Mouse (Mus musculus) small intestine, adult 2 months (tissue): ENCODE data around the gene Ap1b1. TPM values are rescaled to one million over a fixed set of nuclear protein-coding genes. Genes with fewer than 3 reads are reported as not detected.

Source experiments
- H3K27ac ChIP-seq: fragments of 200-500 bp; 2 replicates; pipeline ENCODE4 v1.5.1; 2012; ENCODE audit warnings: low read depth, low read length, control low read depth, inconsistent platforms; ENCODE audit not compliant: insufficient read depth
- H3K27me3 ChIP-seq: fragments of 200-500 bp; 2 replicates; pipeline ENCODE4 v1.6.1; 2012; ENCODE audit warnings: mild to moderate bottlenecking, moderate library complexity, low read length, inconsistent platforms; ENCODE audit not compliant: control insufficient read depth, insufficient read depth
- H3K36me3 ChIP-seq: fragments of 200-500 bp; 2 replicates; pipeline ENCODE4 v1.6.1; 2012; ENCODE audit warnings: mild to moderate bottlenecking, low read length, control low read depth, inconsistent platforms; ENCODE audit not compliant: control insufficient read depth, insufficient read depth
- H3K4me1 ChIP-seq: fragments of 200-500 bp; 2 replicates; pipeline ENCODE4 v1.6.1; 2012; ENCODE audit warnings: low read length, inconsistent platforms, mixed read lengths; ENCODE audit not compliant: control insufficient read depth, insufficient read depth, insufficient read length
- H3K4me3 ChIP-seq: fragments of 200-500 bp; 2 replicates; pipeline ENCODE4 v1.5.1; 2012; ENCODE audit warnings: low read depth, mild to moderate bottlenecking, control low read depth, inconsistent platforms, low read length, moderate library complexity
- CTCF ChIP-seq: fragments of 200-500 bp; IDR thresholded peaks from 2 replicates; pipeline ENCODE4 v1.5.1; 2012; ENCODE audit warnings: low read depth, mild to moderate bottlenecking, control low read depth, inconsistent platforms, low read length, moderate library complexity, mixed read lengths; ENCODE audit not compliant: insufficient replicate concordance, insufficient read length; ENCODE audit errors: extremely low read depth
- POLR2A ChIP-seq: fragments of 200-500 bp; IDR thresholded peaks from 2 replicates; pipeline ENCODE4 v1.6.1; 2012; ENCODE audit warnings: low read depth, mild to moderate bottlenecking, control low read depth, inconsistent platforms, low read length, moderate library complexity
- WGBS: fragments of 180-500 bp; shearing (Covaris S2); methylation state at CpG from one replicate; pipeline ENCODE4 v1.1.7; 2018; 5-methylcytosine and 5-hydroxymethylcytosine counted together
- polyA plus RNA-seq: library from polyadenylated mRNA; depleted of rRNA; stranded (reverse); fragments of >200 nt; gene quantifications from 2 replicates; pipeline ENCODE4 v1.2.3, GENCODE M21; 2012

Gene Ap1b1
- polyA plus RNA-seq, 1 experiment = 96.1 TPM

DNA sequence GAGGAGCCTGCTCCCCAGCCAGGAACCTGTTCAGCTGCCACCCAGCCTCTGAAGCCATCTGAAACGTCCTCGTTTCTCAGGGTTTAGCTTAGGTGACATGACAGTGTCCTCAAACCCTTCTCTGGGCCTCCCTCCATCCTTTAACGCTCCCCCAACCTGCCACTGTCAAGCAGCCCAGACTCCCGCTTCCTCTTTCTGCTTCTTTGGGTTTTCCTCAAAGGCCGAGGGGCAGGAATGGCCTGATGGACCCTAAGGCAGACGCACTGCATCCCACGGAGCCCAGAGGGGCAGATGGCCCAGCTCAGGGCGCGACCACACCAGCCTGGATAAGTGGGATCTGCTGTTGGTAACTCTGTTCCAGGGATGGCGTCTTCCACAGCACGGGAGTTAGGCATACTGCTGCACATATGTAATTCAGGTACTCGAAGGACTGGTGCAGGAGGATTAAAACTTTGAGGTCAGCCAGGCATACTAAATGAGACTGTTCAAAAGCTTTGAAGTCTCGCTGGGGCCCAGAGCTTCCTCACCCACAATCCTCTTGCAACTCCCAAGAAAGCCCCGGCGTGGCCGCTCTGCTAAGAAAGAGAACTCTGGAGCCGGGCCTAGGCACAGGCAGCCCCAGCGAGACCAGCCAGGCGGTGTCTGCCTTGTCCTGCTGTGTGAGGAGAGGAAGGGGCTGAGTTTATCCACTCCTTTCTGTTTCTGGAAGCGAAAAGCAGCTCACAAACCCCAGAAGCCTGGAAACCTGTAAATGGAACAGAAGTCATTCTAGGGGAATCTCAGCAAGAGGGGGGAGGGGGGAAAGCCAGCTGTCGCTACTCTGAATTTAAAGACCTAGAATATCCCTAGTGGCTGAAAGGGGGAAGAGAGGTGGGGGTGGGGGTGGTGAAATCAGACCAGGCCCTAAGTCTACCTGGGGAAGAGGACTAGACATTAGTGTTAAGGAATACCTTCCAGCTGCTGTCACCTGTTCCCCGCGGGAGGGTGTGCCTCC is 69.6 kb downstream of the Ap1b1 start:
- Histone ChIP-seq H3K4me3 (no peak overlapping the region), H3K27ac (no peak overlapping the region), H3K4me1 (peaks cover 22% of the 10 kb centered on the region), H3K36me3 (peaks cover 6% of the 10 kb centered on the region; the same call in 1 of the 2 replicates), H3K27me3 (peaks cover 17% of the 10 kb centered on the region)
- TF ChIP-seq CTCF (no peak), POLR2A (no peak)
- 78% methylated on average over 23 of the region's 23 CpGs for WGBS

DNA sequence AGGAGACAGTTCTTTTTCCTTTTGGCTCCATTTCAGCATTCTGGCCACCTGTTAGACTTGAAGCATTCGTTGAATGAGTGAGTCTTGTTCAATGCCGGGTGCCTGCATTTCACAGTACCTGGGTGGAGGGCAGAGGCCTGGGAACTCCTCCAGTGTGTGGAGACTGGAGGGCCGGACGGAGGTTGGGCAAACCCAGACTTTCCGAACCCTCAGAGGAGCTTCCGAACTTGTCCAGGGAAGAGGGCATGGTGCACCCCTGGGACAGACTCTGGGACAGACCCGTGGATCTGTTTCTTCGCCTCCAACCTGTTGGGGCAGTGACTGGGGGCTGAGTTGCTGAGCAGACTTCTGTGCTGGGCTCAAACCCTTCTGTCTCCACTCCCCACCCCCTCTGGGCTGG is 70.4 kb downstream of the Ap1b1 start:
- 67% methylated on average over 8 of the region's 8 CpGs for WGBS
- TF ChIP-seq POLR2A (no peak), CTCF (no peak)
- no peak overlapping the region for H3K4me3 ChIP-seq
- peaks cover 26% of the 10 kb centered on the region for H3K4me1 ChIP-seq
- H3K36me3 ChIP-seq = peaks cover 6% of the 10 kb centered on the region; the same call in 1 of the 2 replicates
- H3K27me3 ChIP-seq = peaks cover 17% of the 10 kb centered on the region
- no peak overlapping the region for H3K27ac ChIP-seq

DNA sequence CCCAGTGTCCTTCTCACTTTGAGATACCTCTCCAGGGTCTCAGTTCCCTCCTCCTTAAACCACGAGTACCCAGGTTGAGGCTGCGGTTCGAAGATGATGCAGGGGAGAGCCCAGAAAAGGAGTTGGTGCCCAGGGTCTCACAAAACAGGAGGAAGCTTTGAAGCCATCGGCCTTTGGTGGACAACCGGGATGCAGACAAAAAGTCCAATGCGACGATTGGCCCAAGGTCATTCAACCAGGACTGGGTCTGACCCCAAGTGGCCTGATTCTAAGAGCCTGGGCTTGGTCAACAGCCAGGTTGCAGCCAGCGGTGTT is 70.9 kb downstream of the Ap1b1 start:
- no peak overlapping the region for H3K27ac ChIP-seq
- H3K36me3 ChIP-seq = peaks cover 6% of the 10 kb centered on the region; the same call in 1 of the 2 replicates
- TF ChIP-seq CTCF = no peak
- TF ChIP-seq POLR2A = no peak
- H3K27me3 ChIP-seq = peaks cover 17% of the 10 kb centered on the region
- H3K4me1 ChIP-seq = peaks cover 31% of the 10 kb centered on the region
- H3K4me3 ChIP-seq = peak overlapping the region; percentile 60
- whole genome bisulfite sequencing = 37% methylated on average over 8 of the region's 8 CpGs

DNA sequence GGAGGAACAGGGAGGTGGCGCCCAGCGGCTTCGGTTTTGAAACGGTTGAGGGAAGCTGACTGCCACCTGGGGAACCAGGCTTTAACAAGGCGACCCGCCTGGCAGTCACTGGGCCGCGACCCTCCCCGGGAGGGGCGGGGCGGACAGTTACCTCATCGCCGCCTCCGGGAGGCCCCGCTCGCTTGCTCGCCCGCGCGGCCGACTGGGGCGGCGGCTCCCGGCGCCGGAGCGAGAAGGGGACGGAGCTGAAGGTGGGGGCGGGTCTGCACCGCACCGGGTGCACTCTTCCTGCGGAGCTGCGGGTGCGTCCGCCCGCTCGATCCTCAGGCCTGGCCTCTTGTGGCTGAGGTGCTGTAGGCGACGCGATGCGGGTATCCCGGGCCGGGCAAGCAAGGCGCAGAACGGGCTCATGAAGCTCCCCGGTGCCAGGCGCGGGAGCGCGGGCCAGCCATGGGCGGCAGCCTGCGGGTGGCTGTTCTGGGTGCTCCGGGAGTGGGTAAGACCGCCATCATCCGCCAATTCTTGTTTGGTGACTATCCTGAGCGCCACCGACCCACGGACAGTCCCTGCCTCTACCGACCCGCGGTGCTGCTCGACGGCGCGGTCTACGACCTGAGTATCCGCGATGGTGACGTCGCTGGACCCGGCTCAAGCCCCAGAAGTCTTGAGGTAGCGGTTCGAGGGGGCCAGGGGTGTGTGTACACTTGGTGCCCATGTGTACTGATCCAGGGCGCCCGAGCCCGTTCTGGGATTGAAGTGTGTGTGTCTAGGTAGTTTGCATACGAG is 71.4 kb downstream of the Ap1b1 start, which contains the start of gene Rasl10a:
Gene Rasl10a, plus strand, starts transcription at position 273 of the 786 bp plus-strand sequence.
- Histone ChIP-seq H3K4me1 (peaks cover 35% of the 10 kb centered on the region), H3K27me3 (peaks cover 17% of the 10 kb centered on the region), H3K36me3 (peaks cover 6% of the 10 kb centered on the region; the same call in 1 of the 2 replicates), H3K4me3 (peak within 1 kb of the TSS; percentile 60), H3K27ac (no peak within 1 kb of the TSS)
- WGBS = 1% methylated on average over 77 of the region's 77 CpGs
- TF ChIP-seq POLR2A = no peak
- no peak for TF ChIP-seq CTCF

DNA sequence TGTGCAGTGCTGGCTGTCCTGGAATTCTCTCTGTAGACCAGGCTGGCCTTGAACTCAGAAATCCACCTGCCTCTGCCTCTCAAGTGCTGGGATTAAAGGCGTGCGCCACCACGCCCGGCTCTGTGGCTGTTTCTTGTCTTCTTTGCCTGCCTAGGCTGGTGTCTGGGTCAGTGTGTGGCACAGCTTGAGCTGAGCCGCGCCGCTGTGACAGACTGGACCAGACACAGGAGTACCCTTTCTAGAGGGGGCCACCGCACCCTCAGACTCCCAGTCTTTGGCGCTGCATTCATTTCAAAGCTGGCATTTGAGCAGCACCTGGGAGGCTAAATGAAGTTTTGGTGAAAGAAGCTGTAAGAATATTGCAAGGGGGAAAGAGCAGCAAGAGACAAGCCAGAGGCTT is 72.2 kb downstream of the Ap1b1 start:
- Histone ChIP-seq H3K4me1 (peaks cover 36% of the 10 kb centered on the region), H3K27ac (no peak overlapping the region), H3K27me3 (peaks cover 17% of the 10 kb centered on the region), H3K36me3 (peaks cover 6% of the 10 kb centered on the region; the same call in 1 of the 2 replicates), H3K4me3 (no peak overlapping the region)
- no peak for TF ChIP-seq POLR2A
- no peak for TF ChIP-seq CTCF
- 36% methylated on average over 9 of the region's 9 CpGs for WGBS

DNA sequence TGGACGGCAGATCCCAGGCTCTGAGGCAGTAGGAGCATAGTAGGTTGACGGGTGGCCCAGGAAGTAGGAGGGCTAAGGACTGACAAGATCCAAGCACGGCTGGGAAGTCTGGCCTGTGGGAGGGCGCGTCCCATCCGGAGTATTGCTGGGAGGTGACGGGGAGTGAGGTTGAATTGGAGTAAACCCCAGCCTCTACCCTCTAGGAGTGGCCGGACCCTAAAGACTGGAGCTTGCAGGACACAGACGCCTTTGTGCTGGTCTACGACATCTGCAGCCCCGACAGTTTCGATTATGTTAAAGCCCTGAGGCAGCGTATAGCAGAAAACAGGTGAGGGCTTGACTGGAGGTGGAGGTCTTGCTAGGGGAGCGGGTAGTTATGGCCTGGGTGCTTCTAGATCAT is 72.6 kb downstream of the Ap1b1 start:
- H3K27ac ChIP-seq = no peak overlapping the region
- TF ChIP-seq CTCF (no peak), POLR2A (0 out of 2 replicates have a peak, but pooled peaks have one; percentile 14)
- peaks cover 6% of the 10 kb centered on the region; the same call in 1 of the 2 replicates for H3K36me3 ChIP-seq
- 53% methylated on average over 14 of the region's 14 CpGs for WGBS
- peaks cover 17% of the 10 kb centered on the region for H3K27me3 ChIP-seq
- no peak overlapping the region for H3K4me3 ChIP-seq
- H3K4me1 ChIP-seq = peaks cover 38% of the 10 kb centered on the region
